Mouse (Mus musculus) small intestine, adult 2 months (tissue): ENCODE results near the gene Hal.

Experiments used
- CTCF ChIP-seq: fragments of 200-500 bp; IDR thresholded peaks from 2 replicates; pipeline ENCODE4 v1.5.1; 2012; ENCODE audit warnings: low read depth, mild to moderate bottlenecking, control low read depth, inconsistent platforms, low read length, moderate library complexity, mixed read lengths; ENCODE audit not compliant: insufficient replicate concordance, insufficient read length; ENCODE audit errors: extremely low read depth
- POLR2A ChIP-seq: fragments of 200-500 bp; IDR thresholded peaks from 2 replicates; pipeline ENCODE4 v1.6.1; 2012; ENCODE audit warnings: low read depth, mild to moderate bottlenecking, control low read depth, inconsistent platforms, low read length, moderate library complexity

- peak; percentile 96; the same call in 1 of the 2 replicates for TF ChIP-seq CTCF
- TF ChIP-seq POLR2A, result no peak
Measured at GRCm38 (mm10) chr10:93471415-93471814, 17.2 kb upstream of the Hal start.
